Mouse (Mus musculus) bone marrow, adult 2 months (tissue): ENCODE measurements around the gene Slc10a6.

Source experiments
- CTCF ChIP-seq: fragments of 200-500 bp; IDR thresholded peaks from 2 replicates; pipeline ENCODE4 v1.5.1; 2011; ENCODE audit warnings: low read length, control low read depth; ENCODE audit not compliant: control insufficient read depth, insufficient read depth
- POLR2A ChIP-seq: fragments of 200-500 bp; IDR thresholded peaks from 2 replicates; pipeline ENCODE4 v1.6.1; 2011; ENCODE audit warnings: low read depth, mild to moderate bottlenecking, control low read depth, low read length, borderline replicate concordance; ENCODE audit not compliant: control insufficient read depth

DNA sequence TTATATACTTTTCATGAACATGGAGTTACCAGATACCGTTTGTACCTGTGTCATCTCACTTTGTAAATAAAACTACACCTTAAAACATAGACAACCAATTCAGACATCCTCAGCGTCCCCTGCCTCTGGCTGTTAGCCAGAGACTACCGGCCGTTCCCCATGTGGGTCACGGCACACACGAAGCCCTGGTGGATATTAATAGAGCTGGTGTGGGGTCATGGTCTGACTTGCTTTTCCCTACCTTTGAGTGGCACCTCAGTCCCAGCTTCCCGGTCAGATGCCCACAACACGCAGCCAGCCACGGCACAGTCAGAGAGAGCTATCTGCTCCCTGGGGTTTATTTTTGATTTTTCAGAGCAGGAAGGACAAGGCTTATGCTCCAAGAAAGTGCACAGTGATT is 30.9 kb downstream of the Slc10a6 start:
- TF ChIP-seq POLR2A = no peak
- TF ChIP-seq CTCF = no peak
